In the genomic region with DNA sequence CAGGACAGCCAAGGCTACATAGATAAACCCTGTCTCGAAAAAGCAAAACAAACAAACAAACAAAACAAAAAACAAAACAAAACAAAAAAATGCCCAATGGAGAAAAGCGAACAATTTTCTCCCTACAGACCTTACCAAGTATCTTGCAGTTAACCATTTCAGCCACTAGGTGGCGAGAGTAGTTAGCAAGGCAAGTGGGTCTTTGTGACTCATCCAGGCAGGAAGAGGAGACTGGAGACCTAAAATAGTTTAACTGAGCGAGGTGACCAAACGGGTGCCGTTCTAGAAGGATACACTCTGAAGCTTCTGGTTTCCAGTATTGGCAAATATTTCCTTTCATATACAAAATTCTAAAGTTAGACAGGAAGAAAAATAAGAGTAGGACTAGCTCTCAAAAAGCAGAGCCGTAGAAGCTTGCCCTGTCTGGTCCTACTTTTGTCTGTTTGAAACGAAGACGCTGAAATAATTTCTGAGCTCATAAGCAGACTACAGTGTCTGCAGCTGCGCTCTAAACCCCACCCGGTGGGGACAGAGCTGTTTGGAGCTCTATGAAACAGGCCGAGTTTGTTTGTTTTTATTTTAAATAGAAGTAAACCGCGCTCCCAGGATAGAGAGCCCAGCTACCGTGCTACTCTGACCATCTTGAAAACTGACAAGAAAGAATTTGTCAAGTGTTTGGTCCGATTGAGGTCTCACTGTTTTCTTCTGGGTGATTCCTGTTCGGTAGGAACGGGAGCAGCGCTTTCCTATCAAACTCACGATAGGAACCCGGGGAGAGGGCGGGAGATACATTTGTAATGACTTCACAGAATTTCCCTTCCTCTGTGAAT, we compare ENCODE assay signal across 8 mouse cellular contexts. TPM values are rescaled to one million over a fixed set of nuclear protein-coding genes. Genes with fewer than 3 reads are reported as not detected.
DNase-seq lines count a peak whose midpoint lies in the region; ATAC-seq and TF ChIP-seq lines count a peak whose summit lies in the region.

No protein-coding gene starts in this region.

- TF ChIP-seq EP300 in MEL (IDR thresholded peaks at IDR 0.05; ENCODE audit: low read depth in 1 of 2, low read length in 2 of 2): no peak

- TF ChIP-seq RAD21 in MEL (IDR thresholded peaks at IDR 0.05; ENCODE audit: low read depth, low read length): peak; percentile 70

- no peaks in the 10 kb centered on the region for H3K79me2 ChIP-seq in MEL (ENCODE audit: control insufficient read depth, insufficient read depth, low read length, poor library complexity)

- peak; percentile 54 to 70 (median 55) for TF ChIP-seq CTCF in MEL (IDR thresholded peaks at IDR 0.05 in 2 of 3, conservative IDR thresholded peaks at IDR 0.05 in 1 of 3; ENCODE audit: control insufficient read depth in 1 of 3, insufficient read depth in 1 of 3, low read depth in 2 of 3, low read length in 3 of 3, poor library complexity in 1 of 3, severe bottlenecking in 1 of 3)
- peak; percentile 93 for TF ChIP-seq CTCF in layer of hippocampus, adult 2 months (conservative IDR thresholded peaks at IDR 0.05)
- TF ChIP-seq CTCF in lung, adult 2 months (IDR thresholded peaks at IDR 0.05; ENCODE audit: insufficient read depth, low read length): peak; percentile 42; the same call in 1 of the 2 replicates

- peaks cover 0 to 2% of the 10 kb centered on the region in 2 experiments; a peak in 1 of 4 replicates for H3K36me3 ChIP-seq in MEL (ENCODE audit: control insufficient read depth in 1 of 2, insufficient read depth in 2 of 2, low read length in 2 of 2)
- H3K36me3 ChIP-seq in forebrain, embryonic 16.5 days (ENCODE audit: control insufficient read depth, insufficient read depth): no peaks in the 10 kb centered on the region

- H3K4me2 ChIP-seq in forebrain, embryonic 16.5 days (ENCODE audit: low read length): peak overlapping the region; percentile 20

- DNase-seq in MEL (ENCODE audit: low read depth, low spot score): peak; percentile 86
- peak; percentile 50 for DNase-seq in cerebellum, adult 11-12 months
- peak; percentile 88 for DNase-seq in heart, postnatal 4 days
- peak; percentile 79 to 86 for DNase-seq in layer of hippocampus, adult 2 months (ENCODE audit: low spot score in 2 of 2)
- DNase-seq in lung, adult 2 months: peak; percentile 58
- DNase-seq in thymus, postnatal 10 days (ENCODE audit: low spot score in 2 of 2): peak; percentile 64 to 84

- peak overlapping the region; percentile 45 for H3K9ac ChIP-seq in MEL (ENCODE audit: control insufficient read depth, low read depth, low read length, poor library complexity, severe bottlenecking)
- no peak overlapping the region for H3K9ac ChIP-seq in forebrain, embryonic 16.5 days (replicated peaks; ENCODE audit: low read depth, low read length)

- peak overlapping the region; percentile 54 to 58 for H3K4me3 ChIP-seq in MEL (ENCODE audit: control insufficient read depth in 1 of 2, insufficient read depth in 1 of 2, low read depth in 2 of 2, low read length in 2 of 2)
- H3K4me3 ChIP-seq in forebrain, embryonic 16.5 days (replicated peaks; ENCODE audit: low read length): no peak overlapping the region
- peak overlapping the region; percentile 45 for H3K4me3 ChIP-seq in layer of hippocampus, adult 2 months
- peak overlapping the region; percentile 31 for H3K4me3 ChIP-seq in lung, adult 2 months (replicated peaks; ENCODE audit: extremely low read depth, low read depth, low read length)

- H3K9me3 ChIP-seq in MEL (replicated peaks; ENCODE audit: insufficient read depth, low read length): no peaks in the 10 kb centered on the region
- H3K9me3 ChIP-seq in forebrain, embryonic 16.5 days (ENCODE audit: control insufficient read depth, low read length): no peaks in the 10 kb centered on the region

- TF ChIP-seq POLR2A in MEL (IDR thresholded peaks at IDR 0.05; ENCODE audit: control insufficient read depth in 1 of 2, insufficient read depth in 1 of 2, low read depth in 1 of 2, low read length in 2 of 2, poor library complexity in 1 of 2): no peak
- no peak for TF ChIP-seq POLR2A in lung, adult 2 months (IDR thresholded peaks at IDR 0.05; ENCODE audit: borderline replicate concordance, extremely low read depth, low read depth, low read length)

- 43% methylated on average over 22 of the region's 22 CpGs for WGBS in forebrain, embryonic 16.5 days
- 8% methylated on average over 22 of the region's 22 CpGs for WGBS in lung, adult 2 months

- H3K27ac ChIP-seq in MEL (ENCODE audit: control insufficient read depth, low read depth, low read length): no peak overlapping the region; the same call in 1 of the 2 replicates
- no peak overlapping the region for H3K27ac ChIP-seq in forebrain, embryonic 16.5 days (ENCODE audit: low read length)
- H3K27ac ChIP-seq in layer of hippocampus, adult 2 months: peak overlapping the region; percentile 86

- peaks cover 3 to 9% of the 10 kb centered on the region in 2 experiments; a peak in 3 of 4 replicates for H3K4me1 ChIP-seq in MEL (ENCODE audit: control insufficient read depth in 1 of 2, insufficient read depth in 2 of 2, low read length in 2 of 2)
- H3K4me1 ChIP-seq in forebrain, embryonic 16.5 days (replicated peaks; ENCODE audit: control insufficient read depth, insufficient read depth, low read length): peaks cover 4% of the 10 kb centered on the region; the same call in 1 of the 2 replicates
- peaks cover 51% of the 10 kb centered on the region for H3K4me1 ChIP-seq in lung, adult 2 months (ENCODE audit: control insufficient read depth, insufficient read depth, low read length)

- no peaks in the 10 kb centered on the region for H3K27me3 ChIP-seq in MEL (ENCODE audit: control insufficient read depth in 1 of 2, insufficient read depth in 2 of 2, low read length in 2 of 2)
- no peaks in the 10 kb centered on the region for H3K27me3 ChIP-seq in forebrain, embryonic 16.5 days (replicated peaks; ENCODE audit: control insufficient read depth, insufficient read depth, low read length)

- ATAC-seq in forebrain, embryonic 16.5 days: peak; percentile 85
- ATAC-seq in neutrophil, adult 5-6 weeks (ENCODE audit: extremely low read depth, insufficient number of reproducible peaks, low FRiP score, poor library complexity, severe bottlenecking): peak; percentile 73

TF ChIP-seq in MEL, 35 proteins besides CTCF, POLR2A, EP300 and RAD21:
- TF ChIP-seq TCF12 (IDR thresholded peaks at IDR 0.05; ENCODE audit: low read depth, low read length) (no peak), SIN3A (IDR thresholded peaks at IDR 0.05; ENCODE audit: low read length) (peak; percentile 20; the same call in 1 of the 2 replicates), UBTF (IDR thresholded peaks at IDR 0.05; ENCODE audit: borderline replicate concordance, insufficient read depth, low read depth, low read length) (no peak), SMC3 (IDR thresholded peaks at IDR 0.05; ENCODE audit: low read depth, low read length) (peak; percentile 76), NELFE (IDR thresholded peaks at IDR 0.05; ENCODE audit: low read depth, low read length) (no peak), MAFK (IDR thresholded peaks at IDR 0.05; ENCODE audit: borderline replicate concordance, low read depth, low read length) (no peak), ZC3H11A (IDR thresholded peaks at IDR 0.05; ENCODE audit: low read depth, low read length) (peak; percentile 63), JUND (IDR thresholded peaks at IDR 0.05; ENCODE audit: low read depth, low read length) (0 out of 2 replicates have a peak, but pooled peaks have one; percentile 50), CHD2 (IDR thresholded peaks at IDR 0.05; ENCODE audit: low read length) (no peak)

RNA-seq across cellular contexts. Expression of a gene that starts 31.0 kb away (rescaled TPM):
- total RNA-seq in MEL (2012; rRNA removed): 0.10 TPM in 1 of 2 replicates, not detected in the other
- under 1 TPM in 1 of 2 experiments, not detected in 1; 0.06 TPM for polyA plus RNA-seq in MEL (2012; ENCODE audit: insufficient read depth in 1 of 2, insufficient read length in 2 of 2, low read depth in 1 of 2, low replicate concordance in 2 of 2, missing spikeins in 1 of 2)
- 0.40 and 1.2 TPM in 2 replicates for polyA plus RNA-seq in forebrain, embryonic 16.5 days (2015; fragmentation: Nextera tagmentation; extraction: Ambion mirVana)
- total RNA-seq in heart, postnatal 4 days (2021): under 1 TPM in 1 of 2 experiments, not detected in 1; 0.12 TPM
- not detected for total RNA-seq in layer of hippocampus, adult 2 months (2021)
- 0.30 and 0.37 TPM in 2 replicates for polyA plus RNA-seq in lung, adult 2 months (2012; rRNA removed)
- 0.25 TPM in 1 of 2 replicates, not detected in the other for total RNA-seq in neutrophil, adult 5-6 weeks (2017)

Comparison
In these comparisons a context has a peak if more than half of its experiments do, and no peak if none do; other contexts are left out.
1. CTCF ChIP-seq: peak in every context shown above with its lines; median percentile 93 in layer of hippocampus, adult 2 months; 55 in MEL; 42 in lung, adult 2 months.